Mouse (Mus musculus) limb, embryonic 14.5 days (tissue): ENCODE results near the gene Rrp9. TPM values are rescaled to one million over a fixed set of nuclear protein-coding genes. Genes with fewer than 3 reads are reported as not detected.

Experiments
- ATAC-seq: fragments of 200-750 bp; cut with Nextera tagmentation; 2 replicates; pipeline ENCODE4 v1.8.0; 2017; ENCODE audit warnings: low read depth, moderate number of reproducible peaks, moderate TSS enrichment; ENCODE audit not compliant: low FRiP score
- DNase-seq: peaks from one replicate; pipeline ENCODE4 v3.0.0-alpha.2; 2015; ENCODE audit warnings: low spot score
- H3K27ac ChIP-seq: fragments of 300-500 bp; sonication (generic); replicated peaks from 2 replicates; pipeline ENCODE4 v1.5.1; 2014; ENCODE audit warnings: low read depth, mild to moderate bottlenecking, low read length, moderate library complexity, mixed read lengths
- H3K27me3 ChIP-seq: fragments of 300-500 bp; sonication (generic); 2 replicates; pipeline ENCODE4 v1.6.1; 2014; ENCODE audit warnings: low read length, mixed read lengths; ENCODE audit not compliant: control insufficient read depth, insufficient read depth
- H3K36me3 ChIP-seq: fragments of 300-500 bp; sonication (generic); 2 replicates; pipeline ENCODE4 v1.6.1; 2014; ENCODE audit warnings: mild to moderate bottlenecking, low read length, moderate library complexity, mixed read lengths; ENCODE audit not compliant: control insufficient read depth, insufficient read depth
- H3K4me1 ChIP-seq: fragments of 300-500 bp; sonication (generic); 2 replicates; pipeline ENCODE4 v1.6.1; 2014; ENCODE audit warnings: antibody characterized with exemption, low read length, mixed read lengths; ENCODE audit not compliant: control insufficient read depth, insufficient read depth
- H3K4me2 ChIP-seq: fragments of 300-500 bp; sonication (generic); replicated peaks from 2 replicates; pipeline ENCODE4 v1.6.1; 2014; ENCODE audit warnings: low read depth, mild to moderate bottlenecking, low read length, moderate library complexity; ENCODE audit not compliant: severe bottlenecking
- H3K4me3 ChIP-seq: fragments of 300-500 bp; sonication (generic); replicated peaks from 2 replicates; pipeline ENCODE4 v1.5.1; 2014; ENCODE audit warnings: low read length
- H3K9ac ChIP-seq: fragments of 300-500 bp; sonication (generic); 2 replicates; pipeline ENCODE4 v1.6.1; 2014; ENCODE audit warnings: mild to moderate bottlenecking, low read depth, low read length, moderate library complexity; ENCODE audit not compliant: severe bottlenecking
- H3K9me3 ChIP-seq: fragments of 300-500 bp; sonication (generic); 2 replicates; pipeline ENCODE4 v1.6.1; 2016; ENCODE audit warnings: low read length; ENCODE audit not compliant: control insufficient read depth
- POLR2A ChIP-seq: fragments of 200-500 bp; IDR thresholded peaks from 2 replicates; pipeline ENCODE4 v1.8.0; 2012; ENCODE audit warnings: inconsistent platforms, mild to moderate bottlenecking, moderate library complexity, borderline replicate concordance; ENCODE audit not compliant: insufficient read depth, insufficient read length; ENCODE audit errors: extremely low read depth
- WGBS: fragments of 180-500 bp; shearing (Covaris S2); extraction: QIAGEN DNeasy Blood & Tissue Kit; methylation state at CpG from one replicate; pipeline ENCODE4 v1.1.7; 2014; 5-methylcytosine and 5-hydroxymethylcytosine counted together
- polyA plus RNA-seq, 2 experiments: library from polyadenylated mRNA; depleted of rRNA in 1 of 2; stranded (reverse) in 1 of 2; unstranded in 1 of 2; fragments of >200 nt; fragmentation: Nextera tagmentation in 1 of 2; extraction: Ambion mirVana in 1 of 2; gene quantifications; 2 replicates each; pipeline versions ENCODE4 v1.2.1 to v1.2.3; 2012 to 2014

Gene Rrp9
- polyA plus RNA-seq, 2 experiments = 42.7 to 44.2 TPM

DNA sequence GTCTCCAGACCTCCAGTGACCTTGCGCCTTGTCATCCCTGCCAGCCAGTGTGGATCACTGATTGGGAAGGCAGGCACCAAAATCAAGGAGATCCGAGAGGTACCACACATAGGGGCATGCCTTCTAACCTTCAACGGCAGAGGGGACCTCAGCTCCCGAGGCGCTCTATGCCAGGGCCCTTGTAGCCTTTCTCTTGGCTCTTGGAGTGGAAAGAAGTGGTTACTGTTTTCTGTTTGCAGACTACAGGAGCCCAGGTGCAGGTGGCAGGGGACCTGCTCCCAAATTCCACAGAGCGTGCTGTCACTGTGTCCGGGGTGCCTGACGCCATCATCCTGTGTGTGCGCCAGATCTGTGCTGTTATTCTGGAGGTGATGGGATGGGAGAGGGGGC, 14.7 kb upstream of the Rrp9 start:
- ATAC-seq = no peak
- no peak overlapping the region for H3K27ac ChIP-seq
- H3K4me3 ChIP-seq = no peak overlapping the region
- H3K4me2 ChIP-seq = no peak overlapping the region
- H3K9ac ChIP-seq = no peak overlapping the region
- H3K36me3 ChIP-seq = peaks cover 41% of the 10 kb centered on the region
- TF ChIP-seq POLR2A = no peak
- WGBS = 89% methylated on average over 8 of the region's 9 CpGs
- no peaks in the 10 kb centered on the region for H3K9me3 ChIP-seq
- no peaks in the 10 kb centered on the region for H3K27me3 ChIP-seq
- peaks cover 19% of the 10 kb centered on the region for H3K4me1 ChIP-seq
- DNase-seq = no peak

DNA sequence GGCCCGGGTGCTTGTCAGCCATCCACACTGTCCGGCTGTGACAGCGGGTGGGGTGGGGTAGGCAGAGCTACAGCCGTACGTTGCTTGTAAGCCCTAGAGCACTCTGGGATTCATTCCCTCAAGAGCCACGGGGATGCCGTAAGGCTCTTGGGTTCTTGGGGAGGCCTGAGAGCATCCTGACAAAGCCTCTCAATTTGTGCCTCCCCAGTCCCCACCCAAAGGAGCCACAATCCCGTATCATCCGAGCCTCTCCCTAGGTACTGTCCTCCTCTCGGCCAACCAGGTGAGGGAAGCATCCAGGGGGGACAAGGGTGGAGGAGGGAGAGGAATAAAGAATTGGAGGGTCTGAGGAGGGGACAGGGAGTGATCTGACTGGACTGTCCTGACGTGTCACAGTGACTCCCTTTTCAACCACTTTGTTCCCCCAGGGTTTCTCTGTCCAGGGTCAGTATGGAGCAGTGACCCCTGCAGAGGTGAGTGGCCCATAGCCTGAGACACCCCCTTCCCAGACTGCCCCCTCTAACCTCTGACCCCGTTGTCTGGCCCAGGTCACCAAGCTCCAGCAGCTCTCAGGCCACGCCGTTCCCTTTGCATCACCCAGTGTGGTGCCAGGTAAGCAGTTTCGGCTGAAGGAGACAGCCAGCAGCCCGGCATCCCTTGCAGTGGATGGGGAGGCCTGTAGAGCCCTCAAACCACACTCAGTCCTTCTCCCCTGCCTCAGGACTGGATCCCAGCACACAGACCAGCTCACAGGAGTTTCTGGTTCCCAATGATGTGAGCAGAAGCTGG, 13.9 kb upstream of the Rrp9 start:
- Histone ChIP-seq H3K36me3 (peaks cover 41% of the 10 kb centered on the region), H3K4me1 (peaks cover 11% of the 10 kb centered on the region)

DNA sequence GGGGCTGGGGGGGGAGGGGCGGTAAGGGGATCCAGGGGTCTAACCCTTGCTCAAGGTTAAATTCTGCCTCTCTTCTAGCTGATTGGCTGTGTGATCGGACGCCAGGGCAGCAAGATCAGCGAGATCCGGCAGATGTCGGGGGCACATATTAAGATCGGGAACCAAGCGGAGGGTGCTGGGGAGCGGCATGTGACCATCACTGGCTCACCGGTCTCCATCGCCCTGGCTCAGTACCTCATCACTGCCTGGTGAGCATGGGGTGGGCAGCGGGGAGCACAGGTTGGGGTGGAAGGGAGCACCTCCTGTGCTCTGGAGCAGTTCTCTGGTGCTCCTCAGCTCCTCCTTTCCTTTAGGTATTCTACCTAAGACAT, 13.3 kb upstream of the Rrp9 start:
- no peaks in the 10 kb centered on the region for H3K9me3 ChIP-seq
- DNase-seq = no peak

More for the DNA sequence above, 13.9 kb upstream of the Rrp9 start:
- WGBS = 84% methylated on average over 16 of the region's 16 CpGs
- TF ChIP-seq POLR2A = no peak
- no peak overlapping the region for H3K27ac ChIP-seq
- H3K4me2 ChIP-seq = no peak overlapping the region
- H3K9ac ChIP-seq = no peak overlapping the region
- H3K27me3 ChIP-seq = no peaks in the 10 kb centered on the region
- ATAC-seq (no peak), DNase-seq (no peak)
- no peaks in the 10 kb centered on the region for H3K9me3 ChIP-seq
- no peak overlapping the region for H3K4me3 ChIP-seq

DNA sequence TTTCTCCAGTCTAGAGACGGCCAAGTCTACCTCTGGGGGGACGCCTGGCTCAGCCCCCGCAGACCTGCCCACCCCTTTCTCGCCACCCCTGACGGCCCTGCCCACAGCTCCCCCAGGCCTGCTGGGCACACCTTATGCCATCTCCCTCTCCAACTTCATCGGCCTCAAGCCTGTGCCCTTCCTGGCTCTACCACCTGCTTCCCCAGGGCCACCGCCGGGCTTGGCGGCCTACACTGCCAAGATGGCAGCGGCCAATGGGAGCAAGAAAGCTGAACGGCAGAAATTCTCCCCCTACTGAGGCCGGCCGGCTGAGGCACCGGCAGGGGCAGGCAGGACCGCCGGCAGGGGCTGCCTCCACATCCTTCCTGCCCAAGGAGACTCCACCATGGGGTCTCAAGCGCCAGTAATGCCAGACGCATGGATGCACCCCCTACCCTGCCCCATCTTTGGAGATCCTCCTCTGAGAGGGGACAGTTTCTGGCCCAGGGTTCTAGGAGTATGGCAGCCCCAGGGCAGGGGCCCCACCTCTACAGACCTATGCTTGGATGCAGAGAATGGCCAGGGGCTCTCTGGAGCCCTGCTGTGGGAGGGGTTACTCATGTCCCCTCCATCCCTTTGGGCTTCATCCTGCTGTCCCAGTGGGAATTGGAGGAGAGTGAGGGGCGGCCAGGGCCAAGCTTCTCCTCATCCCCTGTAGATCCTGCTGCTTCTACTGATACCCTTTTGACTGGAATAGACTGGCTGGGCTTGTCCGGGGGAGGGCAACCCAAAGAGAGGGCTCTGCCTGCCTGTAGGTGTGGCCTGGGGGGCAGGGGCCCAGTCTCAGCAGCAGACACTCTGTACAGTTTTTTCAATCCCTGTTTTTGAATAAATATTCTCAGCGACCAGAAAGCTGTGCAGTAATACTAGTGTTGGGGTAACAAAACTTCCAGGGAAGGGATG, 12.4 kb upstream of the Rrp9 start:
- WGBS = 86% methylated on average over 21 of the region's 21 CpGs

More for the DNA sequence above, 13.3 kb upstream of the Rrp9 start:
- no peak for ATAC-seq
- Histone ChIP-seq H3K27me3 (no peaks in the 10 kb centered on the region), H3K27ac (no peak overlapping the region), H3K4me2 (no peak overlapping the region), H3K4me3 (no peak overlapping the region), H3K36me3 (peaks cover 41% of the 10 kb centered on the region), H3K4me1 (peaks cover 5% of the 10 kb centered on the region), H3K9ac (no peak overlapping the region)
- no peak for TF ChIP-seq POLR2A
- WGBS = 95% methylated on average over 12 of the region's 12 CpGs

More for the DNA sequence above, 12.4 kb upstream of the Rrp9 start:
- peaks cover 5% of the 10 kb centered on the region for H3K4me1 ChIP-seq
- peaks cover 41% of the 10 kb centered on the region for H3K36me3 ChIP-seq
- H3K9ac ChIP-seq = no peak overlapping the region
- DNase-seq (no peak), ATAC-seq (no peak)
- H3K9me3 ChIP-seq = no peaks in the 10 kb centered on the region
- no peak for TF ChIP-seq POLR2A
- H3K27me3 ChIP-seq = no peaks in the 10 kb centered on the region
- no peak overlapping the region for H3K27ac ChIP-seq
- H3K4me3 ChIP-seq = no peak overlapping the region
- H3K4me2 ChIP-seq = no peak overlapping the region
